Mouse (Mus musculus) liver, embryonic 11.5 days (tissue): ENCODE measurements around the gene Ugp2. TPM values are rescaled to one million over a fixed set of nuclear protein-coding genes. Genes with fewer than 3 reads are reported as not detected.

Experiments
- ATAC-seq: fragments of 200-750 bp; cut with Nextera tagmentation; replicated peaks from 2 replicates; pipeline ENCODE4 v1.8.0; 2017; ENCODE audit warnings: moderate number of reproducible peaks, mild to moderate bottlenecking, moderate TSS enrichment, moderate library complexity; ENCODE audit not compliant: low FRiP score
- DNase-seq: peaks from one replicate; pipeline ENCODE4 v3.0.0-alpha.2; 2017; ENCODE audit warnings: low spot score
- H3K27ac ChIP-seq: fragments of 300-500 bp; sonication (generic); 2 replicates; pipeline ENCODE4 v1.5.1; 2014; ENCODE audit warnings: mild to moderate bottlenecking, low read depth, low read length, control low read depth
- H3K27me3 ChIP-seq: fragments of 300-500 bp; sonication (generic); replicated peaks from 2 replicates; pipeline ENCODE4 v1.6.1; 2014; ENCODE audit warnings: low read length, mixed read lengths; ENCODE audit not compliant: control insufficient read depth, insufficient read depth
- H3K36me3 ChIP-seq: fragments of 300-500 bp; sonication (generic); 2 replicates; pipeline ENCODE4 v1.6.1; 2014; ENCODE audit warnings: mild to moderate bottlenecking, low read length, moderate library complexity, mixed read lengths; ENCODE audit not compliant: control insufficient read depth, insufficient read depth
- H3K4me1 ChIP-seq: fragments of 300-500 bp; sonication (generic); replicated peaks from 2 replicates; pipeline ENCODE4 v1.6.1; 2014; ENCODE audit warnings: low read length, mixed read lengths; ENCODE audit not compliant: control insufficient read depth, insufficient read depth
- H3K4me2 ChIP-seq: fragments of 300-500 bp; sonication (generic); 2 replicates; pipeline ENCODE4 v1.6.1; 2014; ENCODE audit warnings: mild to moderate bottlenecking, control low read depth, moderate library complexity
- H3K4me3 ChIP-seq: fragments of 300-500 bp; sonication (generic); 2 replicates; pipeline ENCODE4 v1.5.1; 2014; ENCODE audit warnings: low read depth, low read length, control low read depth
- H3K9ac ChIP-seq: fragments of 300-500 bp; sonication (generic); 2 replicates; pipeline ENCODE4 v1.6.1; 2014; ENCODE audit warnings: low read depth, low read length, control low read depth
- H3K9me3 ChIP-seq: fragments of 300-500 bp; sonication (generic); 2 replicates; pipeline ENCODE4 v1.6.1; 2016; ENCODE audit warnings: low read length, inconsistent platforms, mixed read lengths; ENCODE audit not compliant: control insufficient read depth
- WGBS: fragments of 180-500 bp; shearing (Covaris S2); extraction: QIAGEN DNeasy Blood & Tissue Kit; methylation state at CpG from one replicate; pipeline ENCODE4 v1.1.7; 2014; 5-methylcytosine and 5-hydroxymethylcytosine counted together
- polyA plus RNA-seq: library from polyadenylated mRNA; unstranded; fragments of >200 nt; fragmentation: Nextera tagmentation; extraction: Ambion mirVana; gene quantifications from 2 replicates; pipeline ENCODE4 v1.2.1, GENCODE M21; 2014

Gene Ugp2
- polyA plus RNA-seq, 1 experiment from 2014 or later, result 41.6 TPM

GRCm38 (mm10) chr11:21398464-21398863 lies 27.5 kb upstream of the Ugp2 start:
- H3K27ac ChIP-seq, result no peak overlapping the region
- no peaks in the 10 kb centered on the region for H3K36me3 ChIP-seq
- no peak overlapping the region for H3K4me3 ChIP-seq
- H3K9ac ChIP-seq, result no peak overlapping the region
- WGBS, result 67% methylated on average over 7 of the region's 7 CpGs
- H3K9me3 ChIP-seq, result no peaks in the 10 kb centered on the region
- H3K4me1 ChIP-seq, result no peaks in the 10 kb centered on the region; the same call in 1 of the 2 replicates
- H3K27me3 ChIP-seq, result no peaks in the 10 kb centered on the region
- no peak overlapping the region for H3K4me2 ChIP-seq
- DNase-seq (no peak), ATAC-seq (no peak)

- H3K36me3 ChIP-seq, result no peaks in the 10 kb centered on the region
- no peak overlapping the region for H3K27ac ChIP-seq
- 78% methylated on average over 4 of the region's 4 CpGs for WGBS
- H3K9ac ChIP-seq, result no peak overlapping the region
- no peak overlapping the region for H3K4me2 ChIP-seq
- no peaks in the 10 kb centered on the region for H3K9me3 ChIP-seq
- H3K27me3 ChIP-seq, result no peaks in the 10 kb centered on the region
- H3K4me1 ChIP-seq, result no peaks in the 10 kb centered on the region
- DNase-seq (no peak), ATAC-seq (no peak)
- H3K4me3 ChIP-seq, result no peak overlapping the region
Measured at GRCm38 (mm10) chr11:21386790-21387189, 15.8 kb upstream of the Ugp2 start.

- peaks cover 3% of the 10 kb centered on the region; the same call in 1 of the 2 replicates for H3K4me1 ChIP-seq
- H3K27ac ChIP-seq, result no peak overlapping the region
- H3K9ac ChIP-seq, result no peak overlapping the region
- no peaks in the 10 kb centered on the region for H3K36me3 ChIP-seq
- no peak overlapping the region for H3K4me2 ChIP-seq
- no peak for ATAC-seq
- 90% methylated on average over 3 of the region's 3 CpGs for WGBS
- H3K27me3 ChIP-seq, result no peaks in the 10 kb centered on the region
- no peak for DNase-seq
- H3K4me3 ChIP-seq, result no peak overlapping the region
- H3K9me3 ChIP-seq, result no peaks in the 10 kb centered on the region
Measured at GRCm38 (mm10) chr11:21374096-21374495, 3.1 kb upstream of the Ugp2 start.

- peak; percentile 88 for DNase-seq
- Histone ChIP-seq H3K36me3 (no peaks in the 10 kb centered on the region), H3K4me3 (peak overlapping the region; percentile 76), H3K27me3 (no peaks in the 10 kb centered on the region), H3K4me1 (peaks cover 6% of the 10 kb centered on the region; the same call in 1 of the 2 replicates), H3K27ac (peak overlapping the region; percentile 88), H3K4me2 (peak overlapping the region; percentile 82), H3K9me3 (no peaks in the 10 kb centered on the region), H3K9ac (peak overlapping the region; percentile 88)
- under 1% methylated on average over 58 of the region's 69 CpGs for WGBS
- peak; percentile 84 for ATAC-seq
Measured at GRCm38 (mm10) chr11:21370399-21371121, 441 bp downstream of the Ugp2 start.

- ATAC-seq, result no peak
- H3K27me3 ChIP-seq, result no peaks in the 10 kb centered on the region
- H3K4me2 ChIP-seq, result peak overlapping the region; percentile 82
- no peak overlapping the region for H3K27ac ChIP-seq
- H3K4me3 ChIP-seq, result peak overlapping the region; percentile 76
- 25% methylated on average over 9 of the region's 9 CpGs for WGBS
- DNase-seq, result no peak
- peaks cover 6% of the 10 kb centered on the region; the same call in 1 of the 2 replicates for H3K4me1 ChIP-seq
- no peaks in the 10 kb centered on the region for H3K36me3 ChIP-seq
- H3K9ac ChIP-seq, result 0 out of 2 replicates have a peak overlapping the region, but pooled peaks have one; percentile 14
- no peaks in the 10 kb centered on the region for H3K9me3 ChIP-seq
Measured at GRCm38 (mm10) chr11:21369248-21370016, 1.6 kb downstream of the Ugp2 start.

GRCm38 (mm10) chr11:21368466-21368865 lies 2.5 kb downstream of the Ugp2 start:
- Histone ChIP-seq H3K27ac (no peak overlapping the region), H3K4me2 (peak overlapping the region; percentile 82), H3K9me3 (no peaks in the 10 kb centered on the region), H3K4me1 (peaks cover 6% of the 10 kb centered on the region; the same call in 1 of the 2 replicates), H3K4me3 (0 out of 2 replicates have a peak overlapping the region, but pooled peaks have one; percentile 8), H3K27me3 (no peaks in the 10 kb centered on the region), H3K9ac (no peak overlapping the region), H3K36me3 (no peaks in the 10 kb centered on the region)
- ATAC-seq (no peak), DNase-seq (no peak)
- WGBS, result 62% methylated on average over 7 of the region's 7 CpGs

GRCm38 (mm10) chr11:21363144-21363940 lies 7.7 kb downstream of the Ugp2 start:
- Histone ChIP-seq H3K9ac (no peak overlapping the region), H3K36me3 (no peaks in the 10 kb centered on the region), H3K4me2 (no peak overlapping the region), H3K27me3 (no peaks in the 10 kb centered on the region), H3K27ac (no peak overlapping the region), H3K9me3 (no peaks in the 10 kb centered on the region), H3K4me1 (no peaks in the 10 kb centered on the region; the same call in 1 of the 2 replicates), H3K4me3 (no peak overlapping the region)
- DNase-seq (no peak), ATAC-seq (no peak)
- WGBS, result 85% methylated on average over 4 of the region's 4 CpGs

GRCm38 (mm10) chr11:21351296-21351695 lies 19.7 kb downstream of the Ugp2 start:
- Histone ChIP-seq H3K27ac (no peak overlapping the region), H3K9me3 (no peaks in the 10 kb centered on the region), H3K9ac (no peak overlapping the region), H3K4me1 (peaks cover 8% of the 10 kb centered on the region), H3K27me3 (no peaks in the 10 kb centered on the region), H3K4me3 (no peak overlapping the region), H3K4me2 (no peak overlapping the region), H3K36me3 (no peaks in the 10 kb centered on the region; the same call in 1 of the 2 replicates)
- ATAC-seq (no peak; the same call in 1 of the 2 replicates), DNase-seq (no peak)
- WGBS, result 78% methylated on average over 7 of the region's 7 CpGs
